Mouse (Mus musculus) neural tube, embryonic 14.5 days (tissue): ENCODE measurements around the gene Igf2r. TPM values are rescaled to one million over a fixed set of nuclear protein-coding genes. Genes with fewer than 3 reads are reported as not detected.

Experiments
- ATAC-seq: fragments of 200-750 bp; cut with Nextera tagmentation; 2 replicates; pipeline ENCODE4 v1.8.0; 2017; ENCODE audit warnings: low read depth, mild to moderate bottlenecking, moderate TSS enrichment, moderate library complexity
- H3K27ac ChIP-seq: fragments of 300-500 bp; sonication (generic); 2 replicates; pipeline ENCODE4 v1.5.1; 2014; ENCODE audit warnings: low read depth, mild to moderate bottlenecking, control low read depth, low read length, moderate library complexity, mixed read lengths
- H3K27me3 ChIP-seq: fragments of 300-500 bp; sonication (generic); 2 replicates; pipeline ENCODE4 v1.6.1; 2014; ENCODE audit warnings: low read length; ENCODE audit not compliant: control insufficient read depth, insufficient read depth
- H3K36me3 ChIP-seq: fragments of 300-500 bp; sonication (generic); 2 replicates; pipeline ENCODE4 v1.6.1; 2014; ENCODE audit warnings: low read length, mixed read lengths; ENCODE audit not compliant: control insufficient read depth, insufficient read depth
- H3K4me1 ChIP-seq: fragments of 300-500 bp; sonication (generic); 2 replicates; pipeline ENCODE4 v1.6.1; 2014; ENCODE audit warnings: low read length; ENCODE audit not compliant: control insufficient read depth, insufficient read depth
- H3K4me2 ChIP-seq: fragments of 300-500 bp; sonication (generic); 2 replicates; pipeline ENCODE4 v1.6.1; 2014; ENCODE audit warnings: mild to moderate bottlenecking, low read depth, low read length, control low read depth
- H3K4me3 ChIP-seq: fragments of 300-500 bp; sonication (generic); 2 replicates; pipeline ENCODE4 v1.5.1; 2014; ENCODE audit warnings: low read depth, low read length, control low read depth, mixed read lengths
- H3K9ac ChIP-seq: fragments of 300-500 bp; sonication (generic); replicated peaks from 2 replicates; pipeline ENCODE4 v1.6.1; 2014; ENCODE audit warnings: low read depth, mild to moderate bottlenecking, control low read depth, low read length, mixed read lengths
- H3K9me3 ChIP-seq: fragments of 300-500 bp; sonication (generic); 2 replicates; pipeline ENCODE4 v1.6.1; 2016; ENCODE audit warnings: low read length; ENCODE audit not compliant: control insufficient read depth
- WGBS: fragments of 180-500 bp; shearing (Covaris S2); extraction: QIAGEN DNeasy Blood & Tissue Kit; methylation state at CpG from one replicate; pipeline ENCODE4 v1.1.7; 2014; 5-methylcytosine and 5-hydroxymethylcytosine counted together
- polyA plus RNA-seq: library from polyadenylated mRNA; unstranded; fragments of >200 nt; fragmentation: Nextera tagmentation; extraction: Ambion mirVana; gene quantifications from 2 replicates; pipeline ENCODE4 v1.2.1, GENCODE M21; 2014

Igf2r gene
- polyA plus RNA-seq, 1 experiment from 2014 or later = 9.6 TPM

DNA sequence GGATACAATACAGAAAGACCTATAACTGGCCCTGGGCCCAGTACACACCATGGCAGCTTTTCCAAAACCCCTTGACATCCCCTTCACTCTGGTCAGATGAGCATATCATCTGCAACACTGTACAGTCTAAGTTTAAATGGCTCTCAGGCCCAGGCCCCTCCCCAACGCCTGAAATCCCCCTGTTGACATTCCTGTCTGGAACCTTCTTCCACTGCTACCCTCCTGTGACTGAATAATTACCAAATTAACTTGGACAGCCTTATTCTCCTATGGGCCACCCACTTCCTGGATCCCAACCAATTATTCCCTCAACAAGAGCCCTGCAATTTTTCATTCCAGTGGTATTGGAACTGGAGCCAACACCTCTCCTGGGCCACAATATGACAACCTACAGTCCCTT lies 25.4 kb downstream of the Igf2r start:
- H3K27ac ChIP-seq = no peak overlapping the region
- 83% methylated on average over 1 of the region's 1 CpGs for WGBS
- ATAC-seq = no peak

DNA sequence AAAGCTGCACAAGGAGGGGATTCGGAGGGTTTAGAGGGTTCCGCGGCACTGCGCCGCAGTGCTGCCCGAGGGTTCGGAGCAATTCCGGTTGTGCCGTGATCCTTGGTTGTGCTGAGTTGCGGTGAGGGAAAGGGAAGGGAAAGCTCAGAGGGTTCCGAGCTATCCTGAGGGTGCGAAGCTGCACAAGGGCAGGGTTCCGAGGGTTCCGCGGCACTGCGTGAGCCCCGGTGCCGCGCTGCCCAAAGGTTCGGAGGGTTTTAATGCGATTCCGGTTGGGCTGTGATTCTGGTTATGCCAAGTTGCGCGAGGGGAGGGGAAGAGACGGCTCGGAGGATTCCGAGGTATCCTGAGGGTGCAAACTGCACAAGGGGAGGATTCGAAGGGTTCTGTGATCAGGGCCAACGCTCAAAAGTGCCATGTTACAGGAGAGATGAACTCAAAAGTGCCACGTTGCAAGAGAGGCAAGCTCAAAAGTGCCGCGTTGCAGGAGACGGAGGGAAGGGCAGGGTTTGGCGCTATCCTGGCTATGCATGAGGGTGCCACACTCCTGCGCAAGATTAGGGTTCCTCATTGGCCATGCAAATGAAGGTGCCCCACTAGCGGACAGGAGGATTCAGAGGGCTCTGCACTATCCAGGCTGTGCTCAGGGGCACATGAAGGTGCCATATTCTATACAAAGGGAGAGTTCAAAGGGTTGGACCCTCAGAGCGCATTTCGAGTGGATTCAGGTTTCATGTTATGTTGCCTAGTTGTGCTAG lies 27.1 kb downstream of the Igf2r start:
- Histone ChIP-seq H3K4me1 (no peaks in the 10 kb centered on the region), H3K4me2 (peak overlapping the region; percentile 64), H3K9me3 (no peaks in the 10 kb centered on the region), H3K9ac (peak overlapping the region; percentile 17), H3K27ac (no peak overlapping the region), H3K36me3 (no peaks in the 10 kb centered on the region), H3K4me3 (peak overlapping the region; percentile 42), H3K27me3 (no peaks in the 10 kb centered on the region)
- 50% methylated on average over 38 of the region's 38 CpGs for WGBS
- peak; percentile 48; the same call in 1 of the 2 replicates for ATAC-seq

More for the DNA sequence above, 25.4 kb downstream of the Igf2r start:
- Histone ChIP-seq H3K27me3 (no peaks in the 10 kb centered on the region), H3K9ac (no peak overlapping the region), H3K4me1 (no peaks in the 10 kb centered on the region), H3K9me3 (no peaks in the 10 kb centered on the region), H3K36me3 (no peaks in the 10 kb centered on the region), H3K4me3 (no peak overlapping the region), H3K4me2 (no peak overlapping the region)

DNA sequence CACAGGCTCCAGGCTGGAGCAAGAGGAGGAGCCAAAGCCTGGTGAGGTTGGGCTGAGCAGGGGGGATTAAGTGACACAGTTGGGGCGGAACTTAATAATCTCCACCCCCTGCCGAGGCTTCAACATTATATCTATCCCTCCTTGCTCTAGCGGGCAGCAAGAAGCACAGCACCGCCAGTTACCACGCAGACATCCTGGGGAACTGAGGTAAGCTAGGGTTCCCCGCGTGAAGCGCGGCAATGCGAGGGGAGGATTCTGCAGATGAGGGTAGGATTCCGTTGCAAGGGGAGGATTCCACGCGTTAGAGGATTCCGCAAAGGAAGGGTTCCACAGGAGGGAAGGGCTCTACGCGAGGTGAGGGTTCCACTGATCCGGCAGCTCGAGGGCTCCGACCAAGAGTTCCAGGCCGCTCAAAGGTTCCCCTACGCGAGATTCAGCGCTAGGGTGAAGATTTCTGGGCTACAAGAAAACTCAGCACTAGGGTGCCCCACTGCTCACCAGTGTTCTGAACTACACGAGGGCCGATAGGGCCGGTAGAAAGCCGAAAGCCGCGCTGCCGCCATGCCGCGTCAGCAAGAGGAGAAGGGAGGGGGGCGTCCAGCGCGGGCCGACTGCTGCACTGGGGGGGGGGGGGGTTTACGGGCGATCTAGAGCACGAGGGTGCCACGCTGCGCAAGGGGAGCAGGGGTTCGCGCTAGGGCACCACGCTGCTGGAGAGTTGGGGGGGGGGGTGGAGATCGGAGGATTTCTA lies 28.1 kb downstream of the Igf2r start:
- H3K4me1 ChIP-seq = no peaks in the 10 kb centered on the region
- H3K9ac ChIP-seq = peak overlapping the region; percentile 17
- H3K36me3 ChIP-seq = no peaks in the 10 kb centered on the region
- no peaks in the 10 kb centered on the region for H3K27me3 ChIP-seq
- WGBS = 49% methylated on average over 45 of the region's 45 CpGs
- no peaks in the 10 kb centered on the region for H3K9me3 ChIP-seq
- H3K4me2 ChIP-seq = peak overlapping the region; percentile 64
- ATAC-seq = peak; percentile 77
- H3K4me3 ChIP-seq = peak overlapping the region; percentile 42
- H3K27ac ChIP-seq = no peak overlapping the region; the same call in 1 of the 2 replicates

DNA sequence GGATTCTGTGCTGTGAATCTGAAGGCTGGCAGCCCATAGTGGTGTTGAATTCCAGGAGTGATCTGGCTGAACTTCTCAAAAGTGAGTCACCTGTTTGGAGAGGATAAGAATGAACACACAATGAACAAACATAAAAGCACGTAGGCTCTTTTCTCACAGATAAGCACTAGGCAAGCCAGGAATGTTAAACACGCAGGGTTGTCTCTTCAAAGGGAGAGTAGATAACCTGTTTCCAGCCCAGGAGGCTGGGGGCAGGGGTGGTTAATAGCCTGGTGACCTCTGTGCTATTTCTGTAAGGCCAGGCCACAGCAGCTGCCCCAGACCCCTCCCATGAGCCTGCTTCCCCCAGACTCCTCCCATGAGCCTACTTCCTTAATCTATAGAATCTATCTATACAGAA lies 29.1 kb downstream of the Igf2r start:
- 71% methylated on average over 2 of the region's 2 CpGs for WGBS
- H3K4me2 ChIP-seq = no peak overlapping the region
- no peaks in the 10 kb centered on the region for H3K4me1 ChIP-seq
- H3K4me3 ChIP-seq = no peak overlapping the region
- no peaks in the 10 kb centered on the region for H3K9me3 ChIP-seq
- no peaks in the 10 kb centered on the region for H3K27me3 ChIP-seq
- no peak overlapping the region for H3K9ac ChIP-seq
- no peak overlapping the region for H3K27ac ChIP-seq
- no peaks in the 10 kb centered on the region for H3K36me3 ChIP-seq
- ATAC-seq = no peak

DNA sequence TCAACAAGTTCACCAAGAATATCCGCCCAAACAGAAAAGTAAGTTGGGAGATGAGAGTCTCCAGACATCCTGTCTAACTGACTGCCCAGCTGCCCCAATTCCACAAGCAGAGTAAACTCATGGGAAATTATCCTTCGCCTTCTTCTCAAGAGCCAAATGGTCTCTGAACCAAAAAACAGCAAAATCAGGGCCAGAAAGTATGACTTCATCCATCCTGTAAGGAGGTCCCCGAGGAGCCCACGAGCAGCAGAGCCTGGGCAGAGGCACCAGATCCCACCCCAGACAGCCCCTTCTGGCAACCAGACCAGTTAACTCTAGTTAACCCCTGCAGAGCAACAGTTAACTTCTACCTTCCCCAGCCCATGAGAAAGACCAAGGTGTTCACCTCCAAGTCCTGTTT lies 29.9 kb downstream of the Igf2r start:
- Histone ChIP-seq H3K4me2 (no peak overlapping the region), H3K27me3 (no peaks in the 10 kb centered on the region), H3K4me3 (no peak overlapping the region), H3K36me3 (no peaks in the 10 kb centered on the region), H3K27ac (no peak overlapping the region), H3K9me3 (no peaks in the 10 kb centered on the region), H3K9ac (no peak overlapping the region), H3K4me1 (no peaks in the 10 kb centered on the region)
- 82% methylated on average over 4 of the region's 4 CpGs for WGBS
- no peak for ATAC-seq

DNA sequence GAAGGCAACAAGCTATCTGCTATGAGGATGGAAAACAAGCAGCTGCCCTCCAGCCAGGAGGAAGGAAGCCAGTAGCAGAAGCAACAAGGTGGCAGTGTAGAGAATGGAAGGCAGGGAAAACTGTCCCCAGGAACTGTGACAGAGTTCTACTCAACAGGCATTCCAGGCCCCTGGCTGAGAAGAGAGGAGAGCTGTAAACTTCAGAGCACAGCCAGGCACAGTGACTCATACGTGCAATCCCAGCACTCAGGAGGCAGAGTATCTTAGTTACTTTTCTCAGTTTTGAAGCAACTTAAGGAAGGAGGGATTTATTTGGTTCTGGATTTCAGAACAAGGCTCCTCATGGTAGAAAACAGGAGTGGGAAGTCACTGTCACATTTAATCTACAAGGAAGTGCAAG lies 31.5 kb downstream of the Igf2r start:
- Histone ChIP-seq H3K27me3 (no peaks in the 10 kb centered on the region), H3K4me3 (no peak overlapping the region), H3K36me3 (no peaks in the 10 kb centered on the region), H3K27ac (no peak overlapping the region), H3K4me2 (no peak overlapping the region), H3K9me3 (no peaks in the 10 kb centered on the region), H3K4me1 (no peaks in the 10 kb centered on the region), H3K9ac (no peak overlapping the region)
- 30% methylated on average over 1 of the region's 1 CpGs for WGBS
- no peak for ATAC-seq

DNA sequence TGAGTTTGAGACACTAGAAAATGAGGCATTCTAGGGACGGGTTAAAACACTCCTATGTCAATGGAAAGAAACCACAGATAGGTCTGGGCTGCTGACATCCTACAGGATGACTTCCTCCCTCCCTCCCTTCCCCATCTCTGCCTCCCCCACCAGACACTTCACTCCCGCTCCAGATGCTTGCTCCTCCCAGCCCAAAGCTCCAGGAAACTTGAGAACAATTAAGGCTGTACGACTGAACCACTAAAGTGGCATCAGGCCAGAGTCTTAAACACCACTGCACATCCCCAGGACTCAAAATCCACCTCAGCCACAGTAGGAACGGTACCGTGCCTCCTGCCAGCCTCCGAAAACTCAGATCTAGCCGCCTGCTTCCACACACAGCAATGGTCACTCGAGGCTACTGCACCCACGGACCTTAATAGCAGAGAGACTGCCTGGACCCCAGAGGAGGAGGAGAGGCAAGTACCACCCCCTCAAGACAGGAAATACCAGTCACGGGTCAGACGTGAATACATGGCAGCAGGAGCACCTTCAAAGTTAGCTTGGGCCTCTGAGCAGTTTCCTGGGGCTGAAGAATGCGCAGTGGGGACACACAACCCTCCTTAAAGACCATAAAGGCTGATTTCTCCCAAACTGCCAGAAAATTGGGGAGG lies 35.1 kb downstream of the Igf2r start:
- Histone ChIP-seq H3K4me2 (no peak overlapping the region), H3K27ac (no peak overlapping the region), H3K36me3 (peaks cover 11% of the 10 kb centered on the region; the same call in 1 of the 2 replicates), H3K4me1 (no peaks in the 10 kb centered on the region), H3K9ac (no peak overlapping the region), H3K9me3 (no peaks in the 10 kb centered on the region), H3K4me3 (no peak overlapping the region), H3K27me3 (no peaks in the 10 kb centered on the region)
- 46% methylated on average over 12 of the region's 12 CpGs for WGBS
- ATAC-seq = no peak

DNA sequence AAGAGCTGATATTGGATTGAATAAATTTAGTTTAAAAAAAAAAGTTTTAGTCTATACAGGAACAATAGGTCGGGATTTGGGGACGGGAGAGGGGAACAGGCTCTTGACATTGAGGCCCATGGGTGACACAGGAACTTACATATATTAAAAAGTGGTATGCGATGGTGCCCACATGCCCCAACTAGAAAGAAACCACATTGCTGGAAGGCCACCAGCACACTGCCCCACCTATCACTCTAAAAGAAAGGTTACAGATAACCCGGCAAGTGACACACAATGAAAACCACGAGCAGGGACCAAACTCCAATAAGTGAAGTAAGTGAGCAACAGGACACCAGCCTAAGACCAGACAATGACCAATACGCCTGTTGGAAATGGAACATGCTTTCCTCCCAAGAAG lies 36.3 kb downstream of the Igf2r start:
- no peak overlapping the region for H3K4me3 ChIP-seq
- WGBS = 92% methylated on average over 6 of the region's 6 CpGs
- H3K4me2 ChIP-seq = no peak overlapping the region
- H3K27me3 ChIP-seq = no peaks in the 10 kb centered on the region
- H3K27ac ChIP-seq = no peak overlapping the region
- no peak for ATAC-seq
- H3K4me1 ChIP-seq = no peaks in the 10 kb centered on the region
- H3K9ac ChIP-seq = no peak overlapping the region
- peaks cover 11% of the 10 kb centered on the region; the same call in 1 of the 2 replicates for H3K36me3 ChIP-seq
- H3K9me3 ChIP-seq = no peaks in the 10 kb centered on the region

DNA sequence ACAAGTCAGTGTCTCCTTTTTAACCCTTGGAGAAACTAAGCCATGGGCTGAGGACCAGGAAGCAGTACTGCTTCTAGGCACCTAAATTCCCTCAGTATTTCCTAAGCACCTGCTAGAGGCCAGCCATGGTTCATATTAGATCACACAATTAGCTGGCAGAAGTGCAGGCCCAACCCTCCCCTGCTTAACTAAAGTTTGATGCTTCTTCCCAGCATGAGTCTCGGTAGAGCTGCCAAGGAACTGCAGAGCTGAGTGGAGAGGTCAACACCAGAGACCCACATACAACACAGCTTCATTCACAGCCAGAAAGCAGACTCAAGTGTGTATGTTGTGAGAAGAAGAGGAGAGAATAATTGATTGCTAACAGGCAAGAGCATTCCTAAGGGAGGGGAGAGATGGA lies 40.9 kb downstream of the Igf2r start:
- Histone ChIP-seq H3K9me3 (no peaks in the 10 kb centered on the region), H3K4me2 (no peak overlapping the region), H3K4me3 (no peak overlapping the region), H3K27me3 (no peaks in the 10 kb centered on the region), H3K36me3 (peaks cover 14% of the 10 kb centered on the region; the same call in 1 of the 2 replicates), H3K9ac (no peak overlapping the region), H3K27ac (no peak overlapping the region), H3K4me1 (peaks cover 11% of the 10 kb centered on the region)
- WGBS = 53% methylated on average over 1 of the region's 1 CpGs
- ATAC-seq = no peak
